Mouse (Mus musculus): ENCODE measurements around the gene Il20rb.

DNA sequence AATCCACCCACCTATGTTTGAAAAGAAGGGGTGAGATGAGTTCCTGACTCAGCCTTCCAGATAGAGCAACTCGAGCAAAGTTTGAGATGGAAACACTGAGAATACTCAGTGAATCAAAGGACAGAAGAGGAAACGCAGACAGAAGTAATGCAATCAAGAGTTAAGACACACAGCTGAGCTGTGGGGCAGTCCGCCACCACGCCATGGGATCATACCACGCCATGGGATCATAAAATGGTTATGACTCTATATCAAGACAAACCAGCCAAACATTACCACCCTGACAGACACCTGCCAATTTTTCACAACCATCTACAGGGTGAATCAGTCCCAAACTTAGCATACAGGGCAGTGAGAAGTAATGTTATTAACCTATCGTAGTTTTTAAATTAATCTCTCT, 2.4 kb upstream of the Il20rb start:
- TF ChIP-seq CTCF (IDR thresholded peaks at IDR 0.05; ENCODE audit: low read depth, low read length) (no peak), POLR2A (IDR thresholded peaks at IDR 0.05; ENCODE audit: extremely low read depth, insufficient read depth, low read length) (no peak)
